Mouse (Mus musculus) embryonic facial prominence, embryonic 12.5 days (tissue): ENCODE results near the gene Tubb1. TPM values are rescaled to one million over a fixed set of nuclear protein-coding genes. Genes with fewer than 3 reads are reported as not detected.
A peak's percentile ranks its signal among the peaks of the same experiment; 100 is the strongest.

ENCODE experiments used
- ATAC-seq: fragments of 200-750 bp; cut with Nextera tagmentation; 2 replicates; pipeline ENCODE4 v1.8.0; 2017; ENCODE audit not compliant: insufficient number of reproducible peaks, insufficient read depth, low FRiP score, low TSS enrichment
- H3K27ac ChIP-seq: fragments of 300-500 bp; sonication (generic); 2 replicates; pipeline ENCODE4 v1.5.1; 2016; ENCODE audit warnings: mild to moderate bottlenecking
- H3K27me3 ChIP-seq: fragments of 300-500 bp; sonication (generic); 2 replicates; pipeline ENCODE4 v1.6.1; 2016; ENCODE audit warnings: mild to moderate bottlenecking, moderate library complexity
- H3K36me3 ChIP-seq: fragments of 300-500 bp; sonication (generic); 2 replicates; pipeline ENCODE4 v1.6.1; 2016; ENCODE audit warnings: mild to moderate bottlenecking
- H3K4me1 ChIP-seq: fragments of 300-500 bp; sonication (generic); 2 replicates; pipeline ENCODE4 v1.6.1; 2016
- H3K4me2 ChIP-seq: fragments of 300-500 bp; sonication (generic); replicated peaks from 2 replicates; pipeline ENCODE4 v1.6.1; 2016; ENCODE audit warnings: mild to moderate bottlenecking, moderate library complexity
- H3K4me3 ChIP-seq: fragments of 300-500 bp; sonication (generic); 2 replicates; pipeline ENCODE4 v1.5.1; 2016; ENCODE audit warnings: mild to moderate bottlenecking
- H3K9ac ChIP-seq: fragments of 300-500 bp; sonication (generic); 2 replicates; pipeline ENCODE4 v1.6.1; 2016; ENCODE audit warnings: mild to moderate bottlenecking, moderate library complexity
- H3K9me3 ChIP-seq: fragments of 300-500 bp; sonication (generic); 2 replicates; pipeline ENCODE4 v1.6.1; 2016; ENCODE audit warnings: mild to moderate bottlenecking, moderate library complexity
- WGBS: fragments of 180-500 bp; shearing (Covaris S2); methylation state at CpG from one replicate; pipeline ENCODE4 v1.1.7; 2016; 5-methylcytosine and 5-hydroxymethylcytosine counted together
- polyA plus RNA-seq: library from polyadenylated mRNA; unstranded; fragments of >200 nt; fragmentation: Nextera tagmentation; extraction: Ambion mirVana; gene quantifications from 2 replicates; pipeline ENCODE4 v1.2.1, GENCODE M21; 2016

The Tubb1 gene
- 4.0 and 4.4 TPM in 2 replicates for polyA plus RNA-seq

- Histone ChIP-seq H3K4me1 (peaks cover 10% of the 10 kb centered on the region; the same call in 1 of the 2 replicates), H3K9me3 (no peaks in the 10 kb centered on the region), H3K36me3 (no peaks in the 10 kb centered on the region), H3K27ac (no peak within 1 kb of the TSS), H3K4me2 (no peak within 1 kb of the TSS), H3K4me3 (no peak within 1 kb of the TSS), H3K9ac (no peak within 1 kb of the TSS), H3K27me3 (no peaks in the 10 kb centered on the region)
- ATAC-seq, result no peak
- WGBS, result 79% methylated on average over 4 of the region's 4 CpGs
Measured at GRCm38 (mm10) chr2:174450353-174450752, at the start of gene Tubb1. Gene Tubb1 (plus strand): TSS chr2:174450695.

GRCm38 (mm10) chr2:174410222-174410621 is 40.3 kb upstream of the Tubb1 start:
- WGBS, result 51% methylated on average over 2 of the region's 2 CpGs
- H3K36me3 ChIP-seq, result no peaks in the 10 kb centered on the region
- H3K4me3 ChIP-seq, result no peak overlapping the region
- H3K4me2 ChIP-seq, result no peak overlapping the region
- no peak overlapping the region for H3K27ac ChIP-seq
- no peaks in the 10 kb centered on the region for H3K27me3 ChIP-seq
- no peaks in the 10 kb centered on the region for H3K9me3 ChIP-seq
- no peak overlapping the region for H3K9ac ChIP-seq
- H3K4me1 ChIP-seq, result no peaks in the 10 kb centered on the region
- no peak for ATAC-seq

- no peak overlapping the region for H3K4me2 ChIP-seq
- H3K4me1 ChIP-seq, result peaks cover 12% of the 10 kb centered on the region
- H3K36me3 ChIP-seq, result no peaks in the 10 kb centered on the region
- WGBS, result 77% methylated on average over 7 of the region's 7 CpGs
- H3K27ac ChIP-seq, result no peak overlapping the region
- no peaks in the 10 kb centered on the region for H3K9me3 ChIP-seq
- no peak for ATAC-seq
- no peak overlapping the region for H3K9ac ChIP-seq
- H3K4me3 ChIP-seq, result no peak overlapping the region
- no peaks in the 10 kb centered on the region for H3K27me3 ChIP-seq
Measured at GRCm38 (mm10) chr2:174413127-174413526, 37.4 kb upstream of the Tubb1 start.

GRCm38 (mm10) chr2:174415001-174415730 is 35.3 kb upstream of the Tubb1 start:
- Histone ChIP-seq H3K9ac (no peak overlapping the region), H3K27me3 (no peaks in the 10 kb centered on the region), H3K27ac (no peak overlapping the region), H3K4me1 (peaks cover 12% of the 10 kb centered on the region), H3K4me2 (peak overlapping the region; percentile 83; the same call in 1 of the 2 replicates), H3K9me3 (no peaks in the 10 kb centered on the region), H3K4me3 (peak overlapping the region; percentile 96), H3K36me3 (peaks cover 7% of the 10 kb centered on the region)
- ATAC-seq, result no peak
- WGBS, result 45% methylated on average over 18 of the region's 18 CpGs

- peak within 1 kb of the TSS; percentile 96 for H3K4me3 ChIP-seq
- H3K9me3 ChIP-seq, result no peaks in the 10 kb centered on the region
- under 1% methylated on average over 40 of the region's 40 CpGs for WGBS
- peak within 1 kb of the TSS; percentile 96 for H3K9ac ChIP-seq
- H3K4me1 ChIP-seq, result peaks cover 12% of the 10 kb centered on the region
- H3K27me3 ChIP-seq, result no peaks in the 10 kb centered on the region
- H3K36me3 ChIP-seq, result peaks cover 13% of the 10 kb centered on the region
- peak within 1 kb of the TSS; percentile 50; the same call in 1 of the 2 replicates for H3K27ac ChIP-seq
- peak; percentile 84 for ATAC-seq
- peak within 1 kb of the TSS; percentile 83 for H3K4me2 ChIP-seq
Measured at GRCm38 (mm10) chr2:174415731-174416310, 34.7 kb upstream of the Tubb1 start, which contains the start of gene Nelfcd. Gene Nelfcd (plus strand): TSS chr2:174415804.

- Histone ChIP-seq H3K36me3 (peaks cover 64% of the 10 kb centered on the region), H3K9me3 (no peaks in the 10 kb centered on the region), H3K27ac (no peak overlapping the region), H3K4me2 (no peak overlapping the region), H3K27me3 (no peaks in the 10 kb centered on the region), H3K4me3 (no peak overlapping the region), H3K4me1 (peaks cover 12% of the 10 kb centered on the region), H3K9ac (no peak overlapping the region)
- 89% methylated on average over 6 of the region's 6 CpGs for WGBS
- ATAC-seq, result no peak
Measured at GRCm38 (mm10) chr2:174421107-174421506, 29.4 kb upstream of the Tubb1 start.

GRCm38 (mm10) chr2:174424301-174425085 is 26.0 kb upstream of the Tubb1 start:
- ATAC-seq, result no peak
- Histone ChIP-seq H3K27me3 (no peaks in the 10 kb centered on the region), H3K4me1 (no peaks in the 10 kb centered on the region), H3K9ac (no peak overlapping the region), H3K9me3 (no peaks in the 10 kb centered on the region), H3K27ac (no peak overlapping the region), H3K4me3 (no peak overlapping the region), H3K4me2 (no peak overlapping the region), H3K36me3 (peaks cover 98% of the 10 kb centered on the region)
- 90% methylated on average over 11 of the region's 11 CpGs for WGBS

- Histone ChIP-seq H3K4me3 (no peak overlapping the region), H3K9ac (no peak overlapping the region), H3K4me1 (no peaks in the 10 kb centered on the region), H3K27me3 (no peaks in the 10 kb centered on the region), H3K36me3 (peaks cover 75% of the 10 kb centered on the region), H3K9me3 (no peaks in the 10 kb centered on the region), H3K27ac (no peak overlapping the region), H3K4me2 (no peak overlapping the region)
- ATAC-seq, result no peak
- WGBS, result 94% methylated on average over 12 of the region's 12 CpGs
Measured at GRCm38 (mm10) chr2:174426856-174427255, 23.6 kb upstream of the Tubb1 start.

- H3K36me3 ChIP-seq, result peaks cover 72% of the 10 kb centered on the region
- 78% methylated on average over 18 of the region's 18 CpGs for WGBS
- H3K27ac ChIP-seq, result no peak overlapping the region
Measured at GRCm38 (mm10) chr2:174428076-174428835, 22.2 kb upstream of the Tubb1 start.

GRCm38 (mm10) chr2:174428996-174429591 is 21.4 kb upstream of the Tubb1 start:
- H3K4me3 ChIP-seq, result no peak overlapping the region
- WGBS, result 75% methylated on average over 10 of the region's 10 CpGs
- H3K4me1 ChIP-seq, result no peaks in the 10 kb centered on the region
- H3K9me3 ChIP-seq, result no peaks in the 10 kb centered on the region
- H3K4me2 ChIP-seq, result no peak overlapping the region
- no peak for ATAC-seq
- H3K27ac ChIP-seq, result no peak overlapping the region
- H3K27me3 ChIP-seq, result no peaks in the 10 kb centered on the region
- no peak overlapping the region for H3K9ac ChIP-seq
- peaks cover 71% of the 10 kb centered on the region for H3K36me3 ChIP-seq

More at GRCm38 (mm10) chr2:174428076-174428835, 22.2 kb upstream of the Tubb1 start:
- no peak overlapping the region for H3K4me3 ChIP-seq
- no peaks in the 10 kb centered on the region for H3K27me3 ChIP-seq
- ATAC-seq, result no peak
- no peak overlapping the region for H3K4me2 ChIP-seq
- H3K9ac ChIP-seq, result no peak overlapping the region
- H3K4me1 ChIP-seq, result no peaks in the 10 kb centered on the region
- no peaks in the 10 kb centered on the region for H3K9me3 ChIP-seq

GRCm38 (mm10) chr2:174434943-174435342 is 15.6 kb upstream of the Tubb1 start:
- WGBS, result 97% methylated on average over 9 of the region's 9 CpGs
- peaks cover 30% of the 10 kb centered on the region for H3K36me3 ChIP-seq
- peaks cover 24% of the 10 kb centered on the region for H3K4me1 ChIP-seq
- no peak overlapping the region for H3K27ac ChIP-seq
- H3K27me3 ChIP-seq, result no peaks in the 10 kb centered on the region
- H3K4me2 ChIP-seq, result no peak overlapping the region
- no peak for ATAC-seq
- no peak overlapping the region for H3K4me3 ChIP-seq
- no peak overlapping the region for H3K9ac ChIP-seq
- H3K9me3 ChIP-seq, result no peaks in the 10 kb centered on the region
